Mouse (Mus musculus): Measurements from ENCODE around the gene Fam53b. TPM values are rescaled to one million over a fixed set of nuclear protein-coding genes. Genes with fewer than 3 reads are reported as not detected.

Gene Fam53b
- total RNA-seq, 1 experiment from 2014 or later: 15.6 TPM

DNA sequence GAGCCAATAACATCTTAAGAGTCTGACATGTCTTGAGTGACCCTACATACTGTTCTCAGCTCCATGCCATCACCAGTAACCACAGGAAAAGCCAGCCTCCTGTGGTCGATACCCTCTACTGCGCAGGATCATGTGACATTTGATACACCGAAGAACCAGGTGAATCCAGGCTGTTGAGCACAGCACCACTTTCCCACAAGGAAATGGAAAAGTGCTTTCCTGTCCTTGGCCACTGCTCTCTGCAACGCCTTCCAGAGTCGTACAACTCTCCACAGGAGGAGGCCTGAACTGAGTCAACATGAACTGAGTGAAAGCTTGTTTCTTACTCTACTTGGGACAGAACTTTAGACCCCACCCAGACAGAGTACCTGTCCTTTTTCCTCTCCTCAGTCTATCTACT, 12.2 kb downstream of the Fam53b start:
- no peak for ATAC-seq (replicated peaks in 1 of 2; ENCODE audit: insufficient read depth in 1 of 2, low FRiP score in 2 of 2, low TSS enrichment in 1 of 2, low read depth in 1 of 2, poor library complexity in 2 of 2, severe bottlenecking in 2 of 2)

DNA sequence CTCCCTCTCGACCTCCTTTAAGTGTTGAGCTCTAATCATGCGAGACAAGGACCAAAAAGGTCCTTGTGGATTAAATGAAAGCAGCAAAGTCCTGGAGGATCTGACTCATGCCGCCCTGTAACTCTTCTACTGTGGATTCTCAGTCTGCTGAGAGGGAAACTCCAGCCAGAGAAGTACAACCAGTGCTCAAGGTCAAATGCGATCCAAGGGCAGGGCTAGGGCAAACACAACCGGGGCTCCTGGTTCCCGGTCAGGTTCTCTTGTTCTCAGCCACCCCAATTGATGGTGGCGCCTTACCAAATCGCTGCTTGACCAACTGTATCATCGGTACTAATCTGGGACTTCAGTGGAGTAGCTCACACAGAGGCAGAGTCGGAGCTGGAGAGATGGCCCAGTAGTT, 12.8 kb downstream of the Fam53b start:
- no peak for ATAC-seq (replicated peaks in 1 of 2; ENCODE audit: insufficient read depth in 1 of 2, low FRiP score in 2 of 2, low TSS enrichment in 1 of 2, low read depth in 1 of 2, poor library complexity in 2 of 2, severe bottlenecking in 2 of 2)

DNA sequence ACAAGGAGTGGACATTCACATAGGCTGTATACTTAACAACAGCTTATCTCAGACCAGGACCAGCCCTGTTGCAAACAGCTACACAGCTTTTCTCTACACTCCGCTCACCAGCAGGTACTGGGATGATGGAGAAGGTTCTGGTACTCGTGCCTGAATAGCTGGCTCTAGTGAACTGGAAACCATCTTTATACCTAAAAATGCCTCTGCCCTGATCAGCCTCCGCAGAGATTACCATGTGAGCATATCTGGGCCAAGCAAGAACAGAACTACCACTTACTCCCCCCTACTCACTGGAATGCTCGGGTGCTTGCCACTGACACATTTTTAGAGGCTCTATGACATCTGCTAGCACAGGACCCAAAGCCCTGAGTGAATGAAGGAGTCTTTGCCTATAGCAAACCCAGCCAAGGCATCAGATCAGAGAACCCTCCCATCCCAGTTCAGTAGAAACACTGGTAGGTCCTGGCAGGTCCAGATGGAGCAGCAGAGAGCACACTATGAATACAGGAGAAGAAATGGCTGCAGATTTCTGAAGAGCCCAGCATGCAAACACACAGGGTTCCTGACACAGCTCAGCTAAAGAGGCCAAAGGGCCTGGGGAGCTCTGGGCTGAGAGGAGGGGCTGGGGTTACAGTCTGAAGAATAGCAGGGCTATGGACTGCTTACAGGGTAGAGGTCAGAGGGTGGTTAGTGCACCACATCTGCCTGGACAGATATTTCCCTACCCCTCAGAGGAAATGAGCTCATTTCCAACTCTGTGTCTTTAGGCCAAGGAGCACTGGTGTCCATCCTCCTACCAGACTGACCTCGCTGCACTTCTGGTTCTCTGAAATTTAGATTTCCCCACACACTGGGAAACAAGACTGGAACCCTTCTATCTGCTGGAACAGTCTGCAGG, 14.3 kb downstream of the Fam53b start:
- ATAC-seq (replicated peaks in 1 of 2; ENCODE audit: insufficient read depth in 1 of 2, low FRiP score in 2 of 2, low TSS enrichment in 1 of 2, low read depth in 1 of 2, poor library complexity in 2 of 2, severe bottlenecking in 2 of 2): no peak

DNA sequence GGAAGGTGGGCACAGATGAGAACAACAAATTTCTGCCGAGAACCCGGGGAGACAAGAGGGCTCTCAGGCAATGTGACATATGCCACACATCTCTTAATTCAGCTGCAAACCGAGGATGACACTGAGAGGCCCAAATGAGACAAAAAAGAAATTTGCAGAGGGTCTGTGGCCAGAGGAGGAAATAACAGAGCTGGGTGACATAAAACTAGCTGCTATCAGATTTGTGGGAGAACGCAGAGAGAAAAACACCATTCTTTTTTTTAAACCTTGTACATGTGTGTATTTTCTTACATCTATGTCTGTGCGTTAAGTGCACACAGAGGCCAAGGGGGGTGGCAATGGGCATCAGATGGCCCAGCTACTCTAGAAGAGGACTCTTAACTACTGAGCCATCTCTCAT, 18.5 kb downstream of the Fam53b start:
- no peak for ATAC-seq (replicated peaks in 1 of 2; ENCODE audit: insufficient read depth in 1 of 2, low FRiP score in 2 of 2, low TSS enrichment in 1 of 2, low read depth in 1 of 2, poor library complexity in 2 of 2, severe bottlenecking in 2 of 2)

DNA sequence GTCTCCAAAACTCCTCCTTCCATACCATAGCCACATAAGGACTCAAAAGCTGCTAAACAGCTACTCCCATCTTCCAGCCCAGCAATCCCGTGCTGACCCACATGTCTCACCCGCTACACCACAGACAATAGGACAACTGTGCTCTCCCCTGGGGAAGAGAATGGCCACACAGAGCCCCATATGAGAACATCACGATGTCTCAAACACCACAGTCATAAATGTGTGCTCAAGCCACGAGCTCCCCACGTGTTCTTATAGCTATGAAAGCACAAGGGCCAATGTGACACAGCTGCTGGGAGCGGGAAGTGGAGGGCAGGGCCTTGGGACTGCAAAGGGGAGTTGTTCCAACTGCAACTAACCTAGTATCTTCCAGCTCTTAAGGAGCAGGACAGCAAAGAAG, 20.2 kb downstream of the Fam53b start:
- 0 out of 4 replicates have a peak, but pooled peaks of 1 of the 2 experiments have one; percentile 8 for ATAC-seq (replicated peaks in 1 of 2; ENCODE audit: insufficient read depth in 1 of 2, low FRiP score in 2 of 2, low TSS enrichment in 1 of 2, low read depth in 1 of 2, poor library complexity in 2 of 2, severe bottlenecking in 2 of 2)

DNA sequence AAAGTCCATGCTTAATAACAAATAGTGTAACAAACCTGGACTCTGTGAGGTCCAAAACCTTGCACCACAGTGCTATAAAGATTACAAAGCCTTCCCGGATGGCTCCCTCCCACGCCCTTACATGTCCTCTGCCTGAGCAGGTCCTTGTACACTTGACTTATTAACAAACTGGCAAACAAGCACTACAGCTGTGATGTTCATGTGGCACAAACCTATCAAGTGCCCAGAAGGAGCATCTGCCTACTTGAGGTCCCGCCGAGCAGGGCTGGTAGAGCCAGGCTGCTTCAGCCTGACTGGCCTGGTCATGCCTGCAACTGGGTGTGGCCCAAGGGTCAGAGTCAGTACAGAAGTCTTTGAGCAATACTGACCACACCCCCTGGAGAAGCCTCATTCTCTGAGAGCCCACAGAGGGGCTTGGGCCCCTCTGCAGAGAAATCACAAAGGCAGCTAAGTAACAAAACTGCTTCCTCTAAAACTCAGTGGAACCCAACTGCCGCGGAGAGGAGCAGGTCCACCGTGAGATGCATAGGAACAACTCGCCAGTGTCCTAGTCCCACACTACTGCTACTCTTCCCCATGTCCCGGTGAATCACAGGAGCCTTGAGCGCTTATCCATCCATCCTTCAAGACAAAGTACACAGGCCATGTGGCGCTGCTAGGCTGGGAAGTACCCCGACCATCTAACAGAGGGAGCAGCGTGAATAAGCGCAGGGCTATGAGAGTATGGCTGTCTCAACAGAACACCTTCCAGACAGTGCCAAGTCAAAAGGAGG, 23.1 kb downstream of the Fam53b start:
- ATAC-seq (replicated peaks in 1 of 2; ENCODE audit: insufficient read depth in 1 of 2, low FRiP score in 2 of 2, low TSS enrichment in 1 of 2, low read depth in 1 of 2, poor library complexity in 2 of 2, severe bottlenecking in 2 of 2): no peak

DNA sequence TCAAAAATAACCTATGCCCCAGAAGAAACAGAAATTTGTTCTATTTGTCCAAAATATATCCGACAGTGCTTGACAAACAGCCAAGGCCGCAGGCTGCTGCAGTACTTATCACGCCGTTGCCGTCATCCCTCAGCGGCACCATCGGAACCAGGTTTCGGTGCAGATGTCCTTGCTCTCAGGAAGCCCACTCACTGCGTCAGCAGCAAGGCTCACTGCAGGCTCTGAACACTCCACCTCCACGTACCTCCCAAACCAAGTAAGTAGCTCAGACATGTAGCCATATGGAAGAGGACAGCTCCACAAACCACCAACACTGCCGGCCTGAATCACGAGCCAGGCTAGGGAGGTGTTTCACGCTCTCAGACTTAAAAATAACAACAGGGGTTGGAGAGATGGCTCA, 24.9 kb downstream of the Fam53b start:
- ATAC-seq (replicated peaks in 1 of 2; ENCODE audit: insufficient read depth in 1 of 2, low FRiP score in 2 of 2, low TSS enrichment in 1 of 2, low read depth in 1 of 2, poor library complexity in 2 of 2, severe bottlenecking in 2 of 2): no peak

DNA sequence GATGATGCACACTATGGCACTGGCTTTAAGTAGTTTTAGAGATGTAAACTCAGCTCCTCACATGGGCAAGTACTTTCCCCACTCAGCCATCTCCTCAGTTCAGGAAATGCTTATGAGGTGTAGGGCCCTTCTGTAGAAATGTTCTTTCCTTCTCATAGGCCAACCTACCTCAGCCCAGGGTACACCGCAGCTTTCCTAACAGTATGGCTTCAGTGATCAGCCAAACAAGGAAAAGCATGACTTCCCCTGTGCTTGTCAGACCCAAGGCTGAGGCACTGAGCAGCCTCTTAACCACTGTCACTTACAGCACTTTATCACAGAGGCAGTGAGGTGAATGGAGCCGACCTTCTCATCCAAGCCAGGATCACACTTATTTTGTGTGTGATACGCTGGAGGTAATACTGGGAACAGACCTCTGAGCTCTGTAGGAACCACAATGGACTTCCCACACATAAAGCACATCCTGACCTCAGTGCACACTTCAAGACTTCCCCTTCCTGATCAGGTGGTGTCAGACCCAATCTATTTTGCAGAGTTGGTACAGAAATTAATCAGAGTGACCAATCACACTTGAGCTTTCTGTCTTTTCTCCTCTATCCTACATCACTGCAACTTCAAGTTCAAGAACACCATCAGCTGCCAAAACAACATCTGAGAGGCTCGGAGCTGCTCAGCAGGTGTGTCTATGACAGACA, 26.0 kb downstream of the Fam53b start:
- peak; percentile 54 to 70 for ATAC-seq (replicated peaks in 1 of 2; ENCODE audit: insufficient read depth in 1 of 2, low FRiP score in 2 of 2, low TSS enrichment in 1 of 2, low read depth in 1 of 2, poor library complexity in 2 of 2, severe bottlenecking in 2 of 2)

DNA sequence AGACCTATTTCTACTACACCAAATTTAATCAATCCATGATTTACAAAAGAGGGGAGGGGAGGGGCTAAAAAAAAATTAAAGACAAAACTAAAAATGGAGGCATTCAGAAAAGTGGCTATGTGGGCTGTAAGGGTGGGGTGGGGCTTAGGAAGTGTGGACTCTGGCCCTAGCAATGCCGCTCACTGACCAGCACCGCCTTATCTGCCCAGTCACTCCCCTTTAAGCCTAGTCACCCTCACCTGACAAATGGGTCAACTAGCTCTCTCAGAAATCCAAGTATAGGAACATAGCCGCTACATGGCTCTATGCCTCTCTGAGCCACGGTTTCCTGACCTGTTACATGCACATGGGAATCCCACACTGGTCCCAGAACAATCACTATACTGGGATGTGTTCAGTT, 26.7 kb downstream of the Fam53b start:
- no peak for ATAC-seq (replicated peaks in 1 of 2; ENCODE audit: insufficient read depth in 1 of 2, low FRiP score in 2 of 2, low TSS enrichment in 1 of 2, low read depth in 1 of 2, poor library complexity in 2 of 2, severe bottlenecking in 2 of 2)

DNA sequence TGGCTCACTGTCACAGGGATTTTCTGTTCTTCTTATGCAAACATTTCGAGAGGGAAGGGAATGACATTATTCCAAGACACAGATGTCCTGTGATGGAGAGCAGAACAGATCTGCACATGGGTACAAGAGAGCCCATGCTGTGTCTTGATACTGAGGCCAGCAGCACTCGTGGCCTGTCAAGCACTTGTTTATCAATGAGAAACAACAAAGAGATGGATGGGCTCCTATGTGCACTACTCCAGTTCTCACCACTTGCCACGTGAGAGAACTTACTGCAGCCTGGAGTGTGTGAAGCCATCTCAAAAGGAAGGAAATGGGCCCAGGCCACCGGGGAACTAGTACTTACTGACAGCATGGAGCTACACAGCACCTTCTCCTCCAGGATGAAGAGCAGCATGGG, 27.2 kb downstream of the Fam53b start:
- no peak; a peak in 1 of 4 replicates for ATAC-seq (replicated peaks in 1 of 2; ENCODE audit: insufficient read depth in 1 of 2, low FRiP score in 2 of 2, low TSS enrichment in 1 of 2, low read depth in 1 of 2, poor library complexity in 2 of 2, severe bottlenecking in 2 of 2)

DNA sequence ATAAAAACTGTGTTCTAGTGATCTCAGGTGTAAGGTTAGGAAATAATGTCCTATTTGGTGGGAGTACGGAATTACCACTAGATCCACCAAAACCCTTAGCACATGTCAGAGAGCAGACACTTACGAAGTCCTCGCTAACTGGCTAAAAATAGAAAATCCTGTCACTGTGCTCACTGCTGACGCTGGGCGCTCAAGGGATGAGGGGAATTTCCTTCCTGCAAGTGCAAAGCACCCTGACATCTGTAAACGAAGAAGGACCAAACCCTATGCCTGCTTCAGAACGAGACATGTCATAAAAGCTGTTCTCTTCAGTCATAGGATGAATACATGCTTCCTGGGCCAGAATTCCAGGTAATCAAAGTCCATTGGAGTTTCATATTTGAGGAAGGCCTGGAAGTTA, 27.7 kb downstream of the Fam53b start:
- no peak for ATAC-seq (replicated peaks in 1 of 2; ENCODE audit: insufficient read depth in 1 of 2, low FRiP score in 2 of 2, low TSS enrichment in 1 of 2, low read depth in 1 of 2, poor library complexity in 2 of 2, severe bottlenecking in 2 of 2)

DNA sequence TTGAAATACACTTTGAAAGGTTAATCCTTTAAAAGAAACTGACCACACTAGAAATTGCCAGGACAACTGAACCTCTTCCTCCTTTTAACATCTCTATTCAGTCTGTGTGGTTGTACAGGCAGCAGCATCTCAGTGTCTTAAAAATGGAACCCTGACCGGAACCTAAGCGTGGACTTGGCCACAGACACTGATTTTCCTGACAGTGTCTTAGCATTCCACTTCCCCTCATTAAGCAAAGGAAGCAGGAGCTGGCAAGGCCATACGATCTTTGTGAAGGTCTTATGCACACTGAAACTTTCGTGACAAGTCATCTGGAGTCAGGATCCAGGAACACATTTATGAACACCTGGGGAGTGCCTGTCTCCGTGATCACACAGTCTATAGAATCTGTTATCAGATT, 29.6 kb downstream of the Fam53b start:
- no peak for ATAC-seq (replicated peaks in 1 of 2; ENCODE audit: insufficient read depth in 1 of 2, low FRiP score in 2 of 2, low TSS enrichment in 1 of 2, low read depth in 1 of 2, poor library complexity in 2 of 2, severe bottlenecking in 2 of 2)

DNA sequence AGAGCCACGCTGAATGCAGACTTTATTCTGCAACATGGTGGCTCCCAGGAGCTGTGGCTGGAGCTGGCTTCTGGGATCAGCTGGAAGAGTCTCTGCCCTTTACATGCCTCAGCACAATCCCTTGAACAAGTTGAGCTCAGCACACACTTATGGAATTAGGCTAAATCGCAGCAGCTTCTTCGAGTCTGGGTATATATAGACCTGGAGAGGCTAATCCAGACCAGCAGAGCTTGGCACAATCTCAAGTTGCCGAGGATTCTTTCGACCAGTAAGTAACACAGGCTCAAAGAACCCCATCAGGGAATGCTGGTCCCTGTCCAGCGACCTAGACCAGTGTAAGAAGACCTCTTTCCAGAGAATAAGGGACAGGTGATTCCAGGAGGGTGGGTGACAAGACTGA, 31.8 kb downstream of the Fam53b start:
- ATAC-seq (replicated peaks in 1 of 2; ENCODE audit: insufficient read depth in 1 of 2, low FRiP score in 2 of 2, low TSS enrichment in 1 of 2, low read depth in 1 of 2, poor library complexity in 2 of 2, severe bottlenecking in 2 of 2): no peak

DNA sequence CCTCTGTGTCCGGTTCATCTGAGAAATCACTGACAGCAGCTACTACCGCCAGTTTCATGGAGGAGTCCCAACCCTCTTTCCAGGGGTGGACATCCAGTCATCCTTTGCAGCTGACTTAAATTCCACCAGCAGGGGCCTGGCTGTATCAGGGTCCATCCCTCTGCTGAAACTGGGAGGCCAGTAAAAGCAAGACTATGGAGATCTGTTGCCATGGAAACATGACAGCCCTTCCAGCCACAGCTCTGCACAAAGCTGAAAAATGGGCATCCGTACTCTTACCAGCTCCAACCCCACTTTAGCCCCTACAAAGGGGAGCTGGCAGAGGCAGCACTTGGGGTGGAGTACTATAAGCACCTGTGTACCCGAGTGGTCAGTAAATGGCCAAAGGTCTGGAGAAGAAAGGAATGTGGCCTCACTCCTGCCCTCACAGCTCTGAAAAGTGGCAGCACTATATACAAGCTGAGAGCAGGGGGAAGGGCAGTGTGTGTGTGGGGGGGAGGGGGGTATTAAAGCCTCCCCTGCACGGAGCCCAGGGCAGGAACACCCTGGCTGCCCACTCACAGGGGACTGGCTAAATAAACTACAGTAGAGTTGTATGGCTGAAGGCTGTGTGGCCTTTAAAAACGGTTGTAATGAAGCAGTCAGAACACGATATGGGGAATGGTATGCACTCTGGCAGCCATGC, 32.4 kb downstream of the Fam53b start:
- no peak for ATAC-seq (replicated peaks in 1 of 2; ENCODE audit: insufficient read depth in 1 of 2, low FRiP score in 2 of 2, low TSS enrichment in 1 of 2, low read depth in 1 of 2, poor library complexity in 2 of 2, severe bottlenecking in 2 of 2)

DNA sequence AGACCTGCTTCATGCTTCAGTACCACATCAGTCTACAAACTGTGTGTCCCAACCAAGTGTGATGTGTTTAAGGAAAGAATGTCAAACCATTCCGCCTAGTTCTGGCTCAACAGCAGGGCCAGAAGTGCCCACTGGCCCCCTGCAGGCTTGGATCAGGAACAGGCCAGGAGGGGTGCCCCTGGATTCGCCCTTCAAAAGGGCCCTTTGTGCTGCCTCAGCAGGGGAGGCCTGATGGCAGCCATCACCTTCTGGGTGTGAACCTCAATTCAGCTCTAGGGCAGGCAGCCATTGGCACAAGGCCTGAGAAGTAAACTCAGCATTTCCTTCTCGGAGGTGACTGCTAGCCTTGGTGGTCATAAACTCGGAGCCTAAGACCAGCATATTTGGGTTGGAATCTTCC, 33.1 kb downstream of the Fam53b start:
- ATAC-seq (replicated peaks in 1 of 2; ENCODE audit: insufficient read depth in 1 of 2, low FRiP score in 2 of 2, low TSS enrichment in 1 of 2, low read depth in 1 of 2, poor library complexity in 2 of 2, severe bottlenecking in 2 of 2): peak; percentile 40 to 47; a peak in 2 of 4 replicates

DNA sequence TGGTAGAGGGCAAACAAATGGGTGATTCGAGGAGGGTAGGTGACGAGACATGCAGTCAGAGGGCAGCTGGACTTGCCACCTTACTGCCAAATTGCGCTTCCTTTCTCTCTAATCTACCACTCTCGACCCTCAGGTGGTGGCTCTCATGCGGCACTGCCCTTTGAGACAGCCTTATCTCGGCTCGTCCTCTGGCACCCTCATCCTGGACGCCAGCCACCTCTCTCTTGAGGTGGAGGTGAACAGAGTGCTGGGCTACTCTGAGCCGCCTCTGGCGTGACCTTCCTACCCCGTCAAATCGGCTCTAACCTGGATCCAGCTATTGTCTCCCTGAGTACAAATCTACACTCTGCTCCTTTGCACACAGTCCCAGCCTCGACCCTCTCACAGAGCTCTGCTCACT, 35.1 kb downstream of the Fam53b start:
- no peak; a peak in 1 of 4 replicates for ATAC-seq (replicated peaks in 1 of 2; ENCODE audit: insufficient read depth in 1 of 2, low FRiP score in 2 of 2, low TSS enrichment in 1 of 2, low read depth in 1 of 2, poor library complexity in 2 of 2, severe bottlenecking in 2 of 2)

DNA sequence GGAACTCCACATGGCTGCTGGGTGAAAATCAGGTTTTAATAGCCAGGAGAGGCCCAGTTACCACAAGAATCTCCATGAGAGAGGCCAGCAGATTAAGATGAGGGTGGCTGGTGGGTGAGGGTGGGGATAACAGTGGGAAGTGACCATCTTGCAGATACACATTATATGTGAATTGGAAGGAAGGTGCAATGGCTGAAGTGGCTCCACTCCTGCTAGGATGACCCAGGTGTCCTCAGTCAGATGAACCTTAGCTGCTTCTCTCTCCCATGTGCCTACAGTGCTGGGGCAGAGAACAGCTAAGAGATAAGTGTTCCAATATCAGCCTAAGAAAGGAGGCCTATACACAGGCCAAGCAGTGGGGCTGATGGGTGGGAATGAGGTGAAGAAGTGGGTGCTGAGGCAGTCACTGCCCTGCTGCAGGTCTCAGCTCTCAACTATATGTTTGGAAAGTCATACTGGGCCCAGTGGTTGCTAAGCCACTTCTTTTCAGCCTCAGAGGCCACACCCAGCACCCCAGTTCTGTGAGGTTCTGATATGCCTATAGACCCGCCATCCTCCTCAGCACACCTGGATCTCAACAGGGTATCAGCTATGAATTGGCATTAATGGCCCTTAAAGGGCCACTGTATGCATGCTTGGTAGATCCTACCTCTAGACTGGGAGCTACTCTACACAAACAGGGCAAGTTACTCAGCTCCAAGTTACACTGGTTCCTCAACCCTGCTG, 35.8 kb downstream of the Fam53b start:
- ATAC-seq (replicated peaks in 1 of 2; ENCODE audit: insufficient read depth in 1 of 2, low FRiP score in 2 of 2, low TSS enrichment in 1 of 2, low read depth in 1 of 2, poor library complexity in 2 of 2, severe bottlenecking in 2 of 2): no peak

Data from hematopoietic stem cell, adult 5-6 weeks (primary cell).